Mouse (Mus musculus) heart, postnatal 0 days (tissue): Measurements from ENCODE around the gene Taar8a.

Experiments
- CTCF ChIP-seq: IDR thresholded peaks from 2 replicates; pipeline ENCODE4 v1.5.1; 2016; ENCODE audit warnings: antibody characterized with exemption, control low read depth, low read depth
- EP300 ChIP-seq: IDR thresholded peaks from 2 replicates; pipeline ENCODE4 v1.6.1; 2016; ENCODE audit warnings: antibody characterized with exemption, low read depth

DNA sequence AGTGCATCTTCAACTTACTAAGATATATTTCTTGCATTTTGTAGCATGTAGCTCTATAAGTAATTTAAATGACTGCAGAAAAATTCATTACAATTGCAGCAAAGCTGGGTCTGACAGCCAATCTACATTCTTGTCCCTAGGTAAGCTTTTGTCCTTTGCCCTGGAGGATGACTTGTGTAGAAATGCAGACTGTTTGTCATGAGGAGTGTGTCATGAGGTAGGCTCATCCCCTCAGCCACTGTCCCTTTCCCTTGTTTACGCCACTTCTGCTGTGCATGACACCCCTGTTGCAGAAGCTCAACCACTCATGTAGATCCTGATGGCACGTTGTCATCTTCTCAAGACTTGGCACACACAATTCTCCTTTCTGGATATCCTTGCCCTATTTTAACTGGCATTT is 10.9 kb downstream of the Taar8a start:
- TF ChIP-seq CTCF (no peak), EP300 (no peak)
